Mouse (Mus musculus) embryonic facial prominence, embryonic 12.5 days (tissue): ENCODE measurements around the gene Ust. TPM values are rescaled to one million over a fixed set of nuclear protein-coding genes. Genes with fewer than 3 reads are reported as not detected.
A peak's percentile ranks its signal among the peaks of the same experiment; 100 is the strongest.
"Not testable (repeated sequence)": the region's sequence is repeated elsewhere in the genome, so short reads cannot be mapped to it uniquely, and the experiment has no call there.

Source experiments
- ATAC-seq: fragments of 200-750 bp; cut with Nextera tagmentation; 2 replicates; pipeline ENCODE4 v1.8.0; 2017; ENCODE audit not compliant: insufficient number of reproducible peaks, insufficient read depth, low FRiP score, low TSS enrichment
- H3K27ac ChIP-seq: fragments of 300-500 bp; sonication (generic); 2 replicates; pipeline ENCODE4 v1.5.1; 2016; ENCODE audit warnings: mild to moderate bottlenecking
- H3K27me3 ChIP-seq: fragments of 300-500 bp; sonication (generic); 2 replicates; pipeline ENCODE4 v1.6.1; 2016; ENCODE audit warnings: mild to moderate bottlenecking, moderate library complexity
- H3K36me3 ChIP-seq: fragments of 300-500 bp; sonication (generic); 2 replicates; pipeline ENCODE4 v1.6.1; 2016; ENCODE audit warnings: mild to moderate bottlenecking
- H3K4me1 ChIP-seq: fragments of 300-500 bp; sonication (generic); 2 replicates; pipeline ENCODE4 v1.6.1; 2016
- H3K4me2 ChIP-seq: fragments of 300-500 bp; sonication (generic); replicated peaks from 2 replicates; pipeline ENCODE4 v1.6.1; 2016; ENCODE audit warnings: mild to moderate bottlenecking, moderate library complexity
- H3K4me3 ChIP-seq: fragments of 300-500 bp; sonication (generic); 2 replicates; pipeline ENCODE4 v1.5.1; 2016; ENCODE audit warnings: mild to moderate bottlenecking
- H3K9ac ChIP-seq: fragments of 300-500 bp; sonication (generic); 2 replicates; pipeline ENCODE4 v1.6.1; 2016; ENCODE audit warnings: mild to moderate bottlenecking, moderate library complexity
- H3K9me3 ChIP-seq: fragments of 300-500 bp; sonication (generic); 2 replicates; pipeline ENCODE4 v1.6.1; 2016; ENCODE audit warnings: mild to moderate bottlenecking, moderate library complexity
- WGBS: fragments of 180-500 bp; shearing (Covaris S2); methylation state at CpG from one replicate; pipeline ENCODE4 v1.1.7; 2016; 5-methylcytosine and 5-hydroxymethylcytosine counted together
- polyA plus RNA-seq: library from polyadenylated mRNA; unstranded; fragments of >200 nt; fragmentation: Nextera tagmentation; extraction: Ambion mirVana; gene quantifications from 2 replicates; pipeline ENCODE4 v1.2.1, GENCODE M21; 2016

Gene Ust
- 6.8 and 7.3 TPM in 2 replicates for polyA plus RNA-seq

DNA sequence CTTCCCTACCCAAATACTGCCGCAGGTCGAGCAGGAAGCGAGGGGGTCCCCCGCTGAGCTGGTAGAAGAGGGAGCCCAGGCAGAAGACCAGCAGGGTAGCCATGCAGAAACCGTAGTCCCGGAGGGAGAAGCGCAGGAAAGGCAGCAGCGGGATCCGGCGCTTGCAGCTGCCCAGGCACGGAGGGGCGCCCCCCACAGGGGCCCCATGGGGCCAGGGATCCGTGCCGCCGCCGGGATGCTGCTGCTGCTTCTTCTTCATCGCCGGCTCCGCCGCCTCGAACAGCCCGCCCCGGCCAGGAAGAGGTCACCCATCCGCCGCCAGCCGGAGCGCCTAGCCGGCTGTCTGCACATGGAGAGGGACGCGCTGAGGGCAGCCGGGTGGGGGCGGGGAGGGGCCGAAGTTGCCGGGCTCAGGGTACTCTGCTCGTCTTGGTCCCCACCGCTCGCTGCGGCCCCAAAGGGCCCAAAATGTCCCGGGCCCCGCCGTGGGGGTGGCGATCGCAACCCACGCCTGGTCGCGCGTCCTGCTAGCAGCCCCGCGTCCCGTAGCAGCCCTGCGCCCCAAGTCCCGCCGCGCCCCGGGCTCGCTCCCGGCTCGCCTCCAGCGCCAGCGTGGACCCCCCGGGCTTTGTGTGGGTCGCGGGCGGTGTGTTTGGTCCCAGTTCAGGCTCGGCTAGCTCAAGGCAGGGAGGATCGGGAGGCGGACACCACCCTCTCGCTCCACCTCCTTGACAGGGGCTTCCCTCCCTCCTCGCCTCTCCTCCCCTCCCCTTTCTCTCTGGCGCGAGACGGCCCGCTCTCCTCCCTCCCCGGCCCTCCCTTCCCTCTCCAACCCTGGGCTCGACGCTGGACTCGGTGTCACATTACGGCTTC lies at the start of gene Ust:
Gene Ust, minus strand, starts transcription at position 685 of the 873 bp plus-strand sequence.
- peak within 1 kb of the TSS; percentile 93 for H3K4me2 ChIP-seq
- WGBS = under 1% methylated on average over 76 of the region's 78 CpGs
- ATAC-seq = peak; percentile 94
- H3K36me3 ChIP-seq = no peaks in the 10 kb centered on the region
- H3K27me3 ChIP-seq = no peaks in the 10 kb centered on the region; the same call in 1 of the 2 replicates
- peak within 1 kb of the TSS; percentile 79 for H3K4me3 ChIP-seq
- H3K9ac ChIP-seq = peak within 1 kb of the TSS; percentile 64
- no peaks in the 10 kb centered on the region for H3K9me3 ChIP-seq
- peaks cover 6% of the 10 kb centered on the region; the same call in 1 of the 2 replicates for H3K4me1 ChIP-seq
- peak within 1 kb of the TSS; percentile 31; the same call in 1 of the 2 replicates for H3K27ac ChIP-seq

DNA sequence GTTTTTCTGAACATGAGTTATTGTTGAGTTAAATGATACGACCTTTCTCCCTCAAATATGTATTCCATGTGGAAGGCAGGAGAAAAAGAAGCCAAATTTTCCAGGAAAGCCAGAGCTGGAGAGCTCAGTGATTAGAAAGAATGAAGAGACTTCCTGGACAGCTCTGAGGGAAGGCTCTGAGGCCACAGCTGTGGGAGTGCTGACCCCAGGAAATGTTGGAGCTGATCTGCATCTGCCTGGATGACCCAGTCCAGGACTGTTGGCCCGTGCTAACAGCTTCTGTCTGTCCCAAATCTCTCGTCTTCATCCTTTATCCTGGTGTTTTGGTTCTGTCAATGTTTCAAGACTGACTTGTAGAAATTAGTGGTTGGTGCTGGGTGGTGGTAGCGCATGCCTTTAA lies 42.7 kb upstream of the Ust start:
- H3K4me3 ChIP-seq = no peak overlapping the region
- H3K27ac ChIP-seq = no peak overlapping the region
- no peaks in the 10 kb centered on the region for H3K36me3 ChIP-seq
- no peak overlapping the region for H3K4me2 ChIP-seq
- no peak overlapping the region for H3K9ac ChIP-seq
- no peaks in the 10 kb centered on the region for H3K4me1 ChIP-seq
- no peak for ATAC-seq
- H3K27me3 ChIP-seq = no peaks in the 10 kb centered on the region
- 78% methylated on average over 4 of the region's 4 CpGs for WGBS
- H3K9me3 ChIP-seq = no peaks in the 10 kb centered on the region

DNA sequence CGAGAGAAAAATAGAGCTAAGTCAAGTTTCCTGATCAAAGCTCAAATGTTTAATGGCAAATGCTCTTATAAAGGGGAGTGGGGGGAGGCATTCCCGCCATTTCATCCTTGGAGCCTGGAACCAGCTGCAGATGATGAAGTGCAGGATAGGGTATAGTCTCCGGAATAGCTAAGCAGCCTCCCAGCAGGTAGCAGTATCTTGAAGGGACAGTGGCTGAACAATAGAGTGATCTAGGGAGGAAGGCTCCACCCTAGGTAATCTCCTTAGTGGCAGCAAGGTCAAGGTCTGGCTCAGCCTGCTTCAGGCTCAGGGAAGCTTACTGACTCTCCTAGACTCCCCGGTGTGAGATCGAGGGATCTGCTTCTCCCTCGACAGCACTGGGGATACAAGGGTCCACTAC lies 40.9 kb upstream of the Ust start:
- not testable (repeated sequence) for ATAC-seq, H3K9ac ChIP-seq, H3K4me3 ChIP-seq, H3K27ac ChIP-seq, H3K27me3 ChIP-seq, H3K9me3 ChIP-seq, H3K4me1 ChIP-seq, H3K4me2 ChIP-seq, H3K36me3 ChIP-seq
- 68% methylated on average over 6 of the region's 6 CpGs for WGBS

DNA sequence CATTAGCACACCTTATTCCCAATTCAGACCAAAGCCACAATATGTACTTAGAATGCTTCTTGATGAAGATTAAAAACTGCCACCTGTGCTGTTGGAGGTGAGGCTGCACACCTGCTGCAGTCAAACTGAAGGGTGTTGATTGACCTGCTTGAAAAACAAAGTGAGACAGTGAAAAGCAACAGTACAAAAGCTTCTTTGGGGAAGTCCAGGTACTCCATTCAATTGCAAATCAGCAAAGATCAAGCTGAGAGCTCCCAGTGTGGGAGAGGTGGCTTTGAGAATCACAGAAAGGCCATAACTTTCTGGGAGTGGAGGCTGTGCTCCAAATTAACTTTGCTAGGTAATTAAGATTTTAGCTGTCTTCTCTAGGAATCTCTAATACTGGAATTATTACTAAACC lies 33.6 kb upstream of the Ust start:
- not testable (repeated sequence) for H3K27ac ChIP-seq, H3K4me1 ChIP-seq, H3K4me3 ChIP-seq, H3K9ac ChIP-seq, ATAC-seq, H3K27me3 ChIP-seq, H3K36me3 ChIP-seq, H3K4me2 ChIP-seq, H3K9me3 ChIP-seq

DNA sequence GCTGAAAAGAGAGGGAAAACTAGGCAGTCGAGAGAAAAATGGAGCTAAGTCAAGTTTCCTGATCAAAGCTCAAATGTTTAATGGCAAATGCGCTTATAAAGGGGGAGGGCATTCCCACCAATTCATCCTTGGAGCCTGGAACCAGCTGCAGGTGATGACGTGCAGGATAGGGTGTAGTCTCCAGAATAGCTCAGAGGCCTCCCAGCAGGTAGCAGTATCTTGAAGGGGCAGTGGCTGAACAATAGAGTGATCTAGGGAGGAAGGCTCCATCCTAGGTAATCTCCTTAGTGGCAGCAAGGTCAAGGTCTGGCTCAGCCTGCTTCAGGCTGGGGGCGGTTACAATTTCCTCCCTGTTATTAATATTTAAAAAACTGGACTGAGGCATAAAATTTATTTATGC lies 33.0 kb upstream of the Ust start:
- not testable (repeated sequence) for H3K9me3 ChIP-seq, H3K27ac ChIP-seq, H3K4me2 ChIP-seq, H3K27me3 ChIP-seq, H3K4me3 ChIP-seq, ATAC-seq, H3K36me3 ChIP-seq, H3K9ac ChIP-seq, H3K4me1 ChIP-seq
- WGBS = 88% methylated on average over 4 of the region's 4 CpGs

DNA sequence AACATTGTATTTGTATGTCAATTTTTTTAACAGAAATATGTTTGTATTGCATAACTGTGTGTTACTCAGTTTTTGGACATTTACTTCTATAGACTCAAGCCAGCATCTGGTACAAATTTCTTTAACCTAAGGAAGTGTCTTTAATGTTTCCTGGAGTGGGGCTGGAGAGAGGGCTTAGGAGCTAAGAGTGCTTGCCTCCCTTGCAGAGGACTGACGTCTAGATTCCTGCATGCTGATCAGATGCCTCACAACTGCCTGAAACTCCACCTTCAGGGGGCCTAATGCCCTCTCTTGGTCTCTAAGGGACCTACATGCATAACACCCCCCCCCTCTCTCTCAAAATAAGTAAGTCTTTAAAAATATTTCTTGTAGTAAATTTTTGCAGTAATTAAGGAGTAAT lies 22.9 kb upstream of the Ust start:
- no peak for ATAC-seq
- WGBS = 0% methylated on average over 1 of the region's 1 CpGs

DNA sequence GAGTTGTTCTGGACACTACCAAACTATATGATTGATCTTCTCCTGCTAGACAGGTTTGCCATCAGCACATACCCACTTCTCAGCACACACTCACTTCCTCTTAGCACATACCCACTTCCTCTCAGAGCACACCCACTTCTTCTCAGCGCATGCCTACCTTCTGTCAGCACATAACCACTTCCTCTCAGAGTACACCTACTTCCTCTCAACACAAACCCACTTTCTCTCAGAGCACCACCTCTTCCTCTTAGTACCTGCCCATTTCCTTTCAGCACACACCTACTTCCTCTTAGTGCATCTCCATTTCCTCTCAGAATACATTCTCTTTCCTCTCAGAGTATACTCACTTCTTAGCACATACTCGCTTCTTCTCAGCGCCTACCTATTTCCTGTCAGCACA lies 16.8 kb upstream of the Ust start:
- ATAC-seq = no peak
- no peak overlapping the region for H3K4me3 ChIP-seq
- H3K9me3 ChIP-seq = no peaks in the 10 kb centered on the region
- H3K36me3 ChIP-seq = no peaks in the 10 kb centered on the region
- H3K4me2 ChIP-seq = no peak overlapping the region
- no peak overlapping the region for H3K27ac ChIP-seq
- no peak overlapping the region for H3K9ac ChIP-seq
- no peaks in the 10 kb centered on the region for H3K27me3 ChIP-seq
- no peaks in the 10 kb centered on the region for H3K4me1 ChIP-seq
- 83% methylated on average over 3 of the region's 3 CpGs for WGBS

More for the DNA sequence above, 22.9 kb upstream of the Ust start:
- Histone ChIP-seq H3K9ac (no peak overlapping the region), H3K27me3 (no peaks in the 10 kb centered on the region), H3K4me2 (no peak overlapping the region), H3K4me3 (no peak overlapping the region), H3K36me3 (no peaks in the 10 kb centered on the region), H3K9me3 (no peaks in the 10 kb centered on the region), H3K27ac (no peak overlapping the region), H3K4me1 (no peaks in the 10 kb centered on the region)

DNA sequence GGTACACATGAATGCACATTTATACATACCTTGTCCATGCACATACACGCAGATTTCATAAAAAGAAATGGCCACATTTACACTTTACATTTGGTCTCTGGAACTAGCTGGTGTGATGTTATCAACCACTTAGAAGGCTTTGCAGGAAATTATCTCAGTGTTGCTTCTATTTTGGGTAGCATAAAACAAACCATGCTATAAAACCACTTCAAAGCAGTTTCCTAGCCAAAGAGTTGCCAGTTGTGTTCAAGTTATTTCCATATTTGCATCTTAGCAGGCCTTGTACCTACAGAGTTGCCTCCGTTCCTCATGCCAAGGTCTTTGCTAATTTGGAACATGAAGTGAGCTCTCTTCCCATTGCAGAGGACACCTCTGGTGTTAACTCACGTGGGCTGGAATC lies 13.0 kb upstream of the Ust start:
- no peaks in the 10 kb centered on the region for H3K36me3 ChIP-seq

DNA sequence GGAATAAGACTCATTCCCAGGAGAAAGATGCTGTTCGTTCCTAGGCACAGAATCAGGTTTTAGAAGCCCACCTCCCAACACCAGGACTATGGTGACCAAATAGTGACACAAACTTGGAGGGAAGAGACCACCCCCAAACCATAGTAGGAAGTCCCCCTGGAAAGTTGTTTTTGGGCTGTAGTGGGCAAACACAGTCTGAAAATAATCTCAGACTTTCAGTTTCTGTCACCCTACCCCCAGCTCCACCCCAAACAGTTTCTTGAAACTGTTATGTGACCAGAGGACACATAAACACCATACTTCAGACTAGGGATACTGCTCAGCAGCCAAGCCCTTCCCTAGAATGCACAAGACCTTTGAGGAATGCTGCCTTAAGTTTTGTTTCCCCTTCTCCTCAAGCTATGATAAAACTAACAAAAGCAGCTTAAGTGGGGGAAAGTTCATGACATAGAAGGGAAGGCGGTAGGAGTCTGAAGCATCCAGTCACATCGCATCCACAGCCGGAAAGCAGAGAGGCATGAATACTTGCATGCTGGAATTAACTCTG lies 12.0 kb upstream of the Ust start:
- Histone ChIP-seq H3K4me2 (no peak overlapping the region), H3K4me1 (no peaks in the 10 kb centered on the region), H3K9ac (no peak overlapping the region), H3K27me3 (no peaks in the 10 kb centered on the region), H3K4me3 (no peak overlapping the region), H3K36me3 (no peaks in the 10 kb centered on the region), H3K9me3 (no peaks in the 10 kb centered on the region), H3K27ac (no peak overlapping the region)
- ATAC-seq = no peak
- 82% methylated on average over 4 of the region's 4 CpGs for WGBS

More for the DNA sequence above, 13.0 kb upstream of the Ust start:
- no peaks in the 10 kb centered on the region for H3K9me3 ChIP-seq
- H3K4me2 ChIP-seq = no peak overlapping the region
- no peak overlapping the region for H3K9ac ChIP-seq
- no peak overlapping the region for H3K27ac ChIP-seq
- WGBS = 85% methylated on average over 3 of the region's 3 CpGs
- H3K4me3 ChIP-seq = no peak overlapping the region
- ATAC-seq = no peak
- H3K27me3 ChIP-seq = no peaks in the 10 kb centered on the region
- no peaks in the 10 kb centered on the region for H3K4me1 ChIP-seq

DNA sequence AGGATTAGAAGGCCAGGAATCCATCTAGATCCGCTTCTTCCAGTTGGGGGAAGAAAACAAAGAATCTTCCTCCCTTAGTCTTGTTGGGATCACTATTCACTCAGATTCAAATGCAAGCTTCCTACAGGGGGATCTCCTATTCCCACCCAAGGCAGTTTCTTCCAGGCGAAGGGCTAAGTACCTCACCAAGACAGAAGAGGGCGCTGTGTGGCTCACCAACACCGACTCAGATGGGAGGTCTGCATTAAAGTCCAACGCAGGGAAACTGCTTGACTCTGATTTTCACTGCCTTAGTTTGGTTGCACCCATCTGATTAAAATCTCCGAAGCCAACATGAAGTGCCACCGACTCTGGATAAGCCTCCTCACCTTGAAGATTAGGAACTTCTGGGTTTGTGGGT lies 10.5 kb upstream of the Ust start:
- Histone ChIP-seq H3K27ac (no peak overlapping the region), H3K4me2 (no peak overlapping the region), H3K27me3 (no peaks in the 10 kb centered on the region), H3K9me3 (no peaks in the 10 kb centered on the region), H3K36me3 (no peaks in the 10 kb centered on the region), H3K9ac (no peak overlapping the region), H3K4me3 (no peak overlapping the region), H3K4me1 (no peaks in the 10 kb centered on the region)
- no peak for ATAC-seq
- WGBS = 36% methylated on average over 7 of the region's 7 CpGs

DNA sequence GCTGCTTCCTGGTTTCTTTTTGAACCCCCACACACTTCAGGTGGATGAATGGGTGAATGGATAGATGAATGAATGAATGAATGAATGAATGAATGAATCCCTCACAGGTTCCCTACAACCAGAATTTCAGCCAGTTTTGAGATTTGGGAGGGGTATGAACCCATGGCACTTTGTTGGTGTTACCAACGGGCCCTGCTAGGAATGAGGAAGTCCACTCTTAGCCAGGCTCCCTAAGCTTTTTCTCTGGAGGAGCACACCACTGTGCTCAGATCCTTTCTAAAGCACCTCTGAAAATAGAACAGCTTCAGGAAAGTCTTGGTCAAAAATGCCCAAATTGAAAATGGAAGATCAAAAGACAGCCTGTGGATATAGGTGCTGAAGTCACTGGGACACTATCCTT lies 6.7 kb upstream of the Ust start:
- no peaks in the 10 kb centered on the region for H3K27me3 ChIP-seq
- H3K27ac ChIP-seq = no peak overlapping the region
- no peak overlapping the region for H3K9ac ChIP-seq
- no peak overlapping the region for H3K4me2 ChIP-seq
- no peaks in the 10 kb centered on the region for H3K36me3 ChIP-seq
- H3K9me3 ChIP-seq = no peaks in the 10 kb centered on the region
- WGBS = 72% methylated on average over 1 of the region's 1 CpGs
- no peak for ATAC-seq
- no peaks in the 10 kb centered on the region for H3K4me1 ChIP-seq
- H3K4me3 ChIP-seq = no peak overlapping the region

DNA sequence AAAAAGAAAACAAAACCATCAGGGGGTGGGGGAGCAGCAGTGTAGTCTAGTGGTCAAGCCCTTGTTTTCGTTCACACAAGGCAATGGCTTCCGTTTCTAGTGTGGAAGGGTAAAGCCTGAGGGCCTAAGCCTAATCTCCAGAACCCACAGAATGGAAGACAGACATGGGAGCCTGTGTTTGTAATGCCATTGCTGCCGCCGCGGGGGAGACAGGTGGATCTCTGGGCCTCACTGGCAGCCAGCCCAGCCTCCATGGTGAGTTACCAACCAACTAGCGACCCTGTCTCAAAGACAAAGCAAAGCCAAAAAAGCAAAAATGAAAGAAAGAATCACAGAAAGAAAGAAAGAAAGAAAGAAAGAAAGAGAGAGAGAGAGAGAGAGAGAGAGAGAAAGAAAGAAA lies 2.9 kb upstream of the Ust start:
- Histone ChIP-seq H3K9ac (no peak overlapping the region), H3K9me3 (no peaks in the 10 kb centered on the region), H3K4me1 (peaks cover 6% of the 10 kb centered on the region; the same call in 1 of the 2 replicates), H3K27ac (no peak overlapping the region), H3K36me3 (no peaks in the 10 kb centered on the region), H3K4me2 (no peak overlapping the region), H3K27me3 (no peaks in the 10 kb centered on the region; the same call in 1 of the 2 replicates), H3K4me3 (no peak overlapping the region)
- 55% methylated on average over 6 of the region's 6 CpGs for WGBS
- ATAC-seq = no peak
